Mouse (Mus musculus) liver, postnatal 0 days (tissue): ENCODE data around the gene Foxe1. TPM values are rescaled to one million over a fixed set of nuclear protein-coding genes. Genes with fewer than 3 reads are reported as not detected.

Experiments
- ATAC-seq: fragments of 200-750 bp; cut with Nextera tagmentation; 2 replicates; pipeline ENCODE4 v1.8.0; 2017; ENCODE audit warnings: mild to moderate bottlenecking, moderate library complexity
- DNase-seq: peaks from one replicate; pipeline ENCODE4 v3.0.0-alpha.2; 2016
- H3K27ac ChIP-seq: fragments of 300-500 bp; sonication (generic); 2 replicates; pipeline ENCODE4 v1.5.1; 2014; ENCODE audit warnings: antibody characterized with exemption, moderate library complexity, mild to moderate bottlenecking, low read depth
- H3K27me3 ChIP-seq: fragments of 300-500 bp; sonication (generic); 2 replicates; pipeline ENCODE4 v1.6.1; 2014; ENCODE audit warnings: low read length, control low read depth, mixed read lengths; ENCODE audit not compliant: insufficient read depth
- H3K36me3 ChIP-seq: fragments of 300-500 bp; sonication (generic); replicated peaks from 2 replicates; pipeline ENCODE4 v1.6.1; 2014; ENCODE audit warnings: mild to moderate bottlenecking, control low read depth, low read length, moderate library complexity, mixed read lengths; ENCODE audit not compliant: insufficient read depth
- H3K4me1 ChIP-seq: fragments of 300-500 bp; sonication (generic); 2 replicates; pipeline ENCODE4 v1.6.1; 2014; ENCODE audit warnings: antibody characterized with exemption, mild to moderate bottlenecking, control low read depth; ENCODE audit not compliant: insufficient read depth
- H3K4me2 ChIP-seq: fragments of 300-500 bp; sonication (generic); 2 replicates; pipeline ENCODE4 v1.6.1; 2014; ENCODE audit warnings: low read depth, mild to moderate bottlenecking, low read length, moderate library complexity, mixed read lengths
- H3K4me3 ChIP-seq: fragments of 300-500 bp; sonication (generic); 2 replicates; pipeline ENCODE4 v1.5.1; 2014; ENCODE audit warnings: low read depth, low read length
- H3K9ac ChIP-seq: fragments of 300-500 bp; sonication (generic); replicated peaks from 2 replicates; pipeline ENCODE4 v1.6.1; 2014; ENCODE audit warnings: mild to moderate bottlenecking, moderate library complexity
- H3K9me3 ChIP-seq: fragments of 300-500 bp; sonication (generic); 2 replicates; pipeline ENCODE4 v1.6.1; 2016; ENCODE audit warnings: mild to moderate bottlenecking, control low read depth, low read length, mixed read lengths
- CTCF ChIP-seq: sonication (generic); IDR thresholded peaks from 2 replicates; pipeline ENCODE4 v1.5.1; 2016; ENCODE audit warnings: antibody characterized with exemption, low read depth
- EP300 ChIP-seq: IDR thresholded peaks from 2 replicates; pipeline ENCODE4 v1.6.1; 2016; ENCODE audit warnings: antibody characterized with exemption, low read depth, mild to moderate bottlenecking
- WGBS: fragments of 180-500 bp; shearing (Covaris S2); extraction: QIAGEN DNeasy Blood & Tissue Kit; methylation state at CpG from one replicate; pipeline ENCODE4 v1.1.7; 2014; ENCODE audit not compliant: insufficient replicate concordance; 5-methylcytosine and 5-hydroxymethylcytosine counted together
- polyA plus RNA-seq: library from polyadenylated mRNA; unstranded; fragments of >200 nt; fragmentation: Nextera tagmentation; extraction: Ambion mirVana; gene quantifications from 2 replicates; pipeline ENCODE4 v1.2.1, GENCODE M21; 2015

Foxe1 gene
- polyA plus RNA-seq, 1 experiment from 2014 or later: not detected

- H3K36me3 ChIP-seq: no peaks in the 10 kb centered on the region
- DNase-seq (no peak), ATAC-seq (no peak)
- H3K4me1 ChIP-seq: no peaks in the 10 kb centered on the region
- no peak overlapping the region for H3K4me3 ChIP-seq
- no peak overlapping the region for H3K9ac ChIP-seq
- peaks cover 97% of the 10 kb centered on the region for H3K27me3 ChIP-seq
- WGBS: 28% methylated on average over 3 of the region's 3 CpGs
- no peak overlapping the region for H3K4me2 ChIP-seq
- H3K27ac ChIP-seq: no peak overlapping the region
- no peaks in the 10 kb centered on the region for H3K9me3 ChIP-seq
- TF ChIP-seq EP300 (no peak), CTCF (no peak)
These were observed 2.3 kb downstream of the Foxe1 start for GRCm38 (mm10) chr4:46345773-46346100.

- no peaks in the 10 kb centered on the region for H3K4me1 ChIP-seq
- H3K9ac ChIP-seq: no peak overlapping the region
- H3K4me2 ChIP-seq: no peak overlapping the region
- peaks cover 97% of the 10 kb centered on the region for H3K27me3 ChIP-seq
- DNase-seq (no peak), ATAC-seq (no peak)
- H3K9me3 ChIP-seq: no peaks in the 10 kb centered on the region
- H3K27ac ChIP-seq: no peak overlapping the region
- no peak overlapping the region for H3K4me3 ChIP-seq
- 20% methylated on average over 6 of the region's 6 CpGs for WGBS
- TF ChIP-seq EP300: no peak
- TF ChIP-seq CTCF: no peak
- no peaks in the 10 kb centered on the region for H3K36me3 ChIP-seq
These were observed 2.8 kb downstream of the Foxe1 start for GRCm38 (mm10) chr4:46346221-46346620.

DNA sequence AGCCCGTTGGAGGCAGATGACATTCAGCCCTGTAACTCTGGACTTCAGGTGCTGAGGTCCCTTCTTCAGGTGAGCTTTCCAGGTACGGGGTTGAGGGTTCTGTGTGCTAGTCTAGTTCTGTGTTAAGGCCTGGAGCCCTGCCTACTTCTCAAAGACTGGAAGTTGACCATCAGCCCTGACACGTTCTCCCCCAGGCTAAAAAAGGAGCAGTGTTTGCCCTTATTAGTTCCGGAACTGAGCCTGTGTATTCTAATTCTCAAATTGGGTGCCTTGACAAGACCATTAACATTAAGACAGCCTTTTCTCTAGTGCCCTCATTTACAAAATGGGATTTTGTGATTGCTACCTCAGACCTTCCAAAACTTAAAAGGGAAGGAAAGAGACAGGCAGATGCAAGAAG, 3.7 kb downstream of the Foxe1 start:
- Histone ChIP-seq H3K9me3 (no peaks in the 10 kb centered on the region), H3K27me3 (peaks cover 97% of the 10 kb centered on the region), H3K36me3 (no peaks in the 10 kb centered on the region), H3K4me1 (no peaks in the 10 kb centered on the region), H3K27ac (no peak overlapping the region), H3K9ac (no peak overlapping the region), H3K4me2 (no peak overlapping the region), H3K4me3 (no peak overlapping the region)
- DNase-seq (no peak), ATAC-seq (no peak)
- TF ChIP-seq CTCF (no peak), EP300 (no peak)
- WGBS: 10% methylated on average over 4 of the region's 4 CpGs

DNA sequence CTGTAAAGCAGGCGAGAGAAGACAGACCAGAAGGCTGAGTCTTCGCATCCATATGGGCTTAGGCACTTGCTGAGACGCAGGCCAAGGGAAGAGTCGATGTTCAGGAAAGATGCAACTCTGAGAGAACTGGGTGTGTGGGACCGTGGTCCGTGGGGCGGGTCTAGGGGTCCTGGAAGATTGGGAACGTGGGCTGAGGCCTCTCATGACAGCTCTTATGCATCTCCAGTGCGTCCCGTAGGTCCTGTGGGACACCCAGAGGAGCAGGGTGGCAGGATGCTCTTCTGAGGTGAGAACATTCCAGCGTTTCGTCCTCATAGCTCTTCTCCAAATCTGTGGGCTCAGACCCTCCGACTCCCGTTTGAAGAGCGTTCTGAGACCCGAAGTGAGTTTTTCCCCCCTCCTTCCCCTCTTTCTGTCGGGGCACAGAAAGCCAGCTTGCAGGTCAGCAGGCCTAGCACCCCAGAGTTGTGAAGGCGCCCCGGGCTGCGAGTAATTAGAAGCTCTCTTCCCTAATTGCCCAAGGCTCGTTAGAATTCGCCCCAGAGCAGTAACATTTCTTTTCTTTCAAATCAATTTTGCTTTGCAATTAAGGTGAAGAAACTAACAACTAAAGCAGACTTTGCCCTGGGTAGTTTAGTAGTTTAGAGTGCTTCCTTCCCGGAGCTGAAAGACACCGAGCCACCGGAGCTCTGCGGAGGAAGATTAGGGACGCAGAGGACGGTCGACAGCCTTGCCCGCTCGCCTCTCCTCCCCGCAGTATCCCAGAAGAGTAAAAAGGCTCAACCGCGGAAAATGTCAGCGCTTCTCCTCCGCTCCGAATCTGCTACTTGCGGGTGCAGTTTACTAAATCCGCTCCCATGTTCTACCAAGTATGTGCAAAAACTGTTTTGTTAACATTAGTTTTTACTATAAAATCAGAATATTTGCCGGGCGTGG, 4.4 kb downstream of the Foxe1 start:
- no peak for DNase-seq
- WGBS: 5% methylated on average over 41 of the region's 41 CpGs
- no peak for TF ChIP-seq EP300
- no peak for TF ChIP-seq CTCF

GRCm38 (mm10) chr4:46348897-46349296, 5.5 kb downstream of the Foxe1 start:
- WGBS: 29% methylated on average over 9 of the region's 9 CpGs
- no peak overlapping the region for H3K4me3 ChIP-seq

More for the DNA sequence above, 4.4 kb downstream of the Foxe1 start:
- Histone ChIP-seq H3K27ac (no peak overlapping the region), H3K4me1 (no peaks in the 10 kb centered on the region), H3K9ac (no peak overlapping the region), H3K36me3 (no peaks in the 10 kb centered on the region), H3K4me2 (no peak overlapping the region), H3K9me3 (no peaks in the 10 kb centered on the region), H3K27me3 (peaks cover 91% of the 10 kb centered on the region), H3K4me3 (no peak overlapping the region)
- no peak for ATAC-seq

DNA sequence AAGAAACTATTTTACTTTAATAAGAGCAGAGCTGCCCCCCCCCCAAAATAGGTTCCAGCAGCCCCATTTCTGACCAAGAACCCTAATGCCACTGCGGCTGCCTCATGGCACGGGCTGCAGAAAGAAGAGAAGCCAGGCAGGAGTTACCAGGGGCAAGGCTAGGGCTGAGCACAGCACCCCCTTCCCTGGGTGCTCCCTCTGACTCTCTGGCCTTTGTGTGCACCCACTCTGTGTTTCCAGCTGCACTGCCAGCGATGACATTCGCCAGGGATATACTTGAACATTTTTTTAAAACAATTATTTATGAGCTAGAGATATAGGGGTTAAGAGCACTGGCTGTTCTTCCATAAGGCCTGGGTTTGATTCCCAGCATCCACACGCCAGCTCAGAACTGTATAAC, 6.1 kb downstream of the Foxe1 start:
- TF ChIP-seq CTCF (no peak), EP300 (no peak)
- Histone ChIP-seq H3K4me2 (no peak overlapping the region), H3K27ac (no peak overlapping the region), H3K4me1 (no peaks in the 10 kb centered on the region), H3K9me3 (no peaks in the 10 kb centered on the region), H3K27me3 (peaks cover 86% of the 10 kb centered on the region), H3K4me3 (no peak overlapping the region), H3K9ac (no peak overlapping the region), H3K36me3 (no peaks in the 10 kb centered on the region)
- ATAC-seq (no peak), DNase-seq (no peak)
- 44% methylated on average over 5 of the region's 5 CpGs for WGBS

More at GRCm38 (mm10) chr4:46348897-46349296, 5.5 kb downstream of the Foxe1 start:
- Histone ChIP-seq H3K27ac (no peak overlapping the region), H3K9ac (no peak overlapping the region), H3K4me2 (no peak overlapping the region), H3K9me3 (no peaks in the 10 kb centered on the region), H3K27me3 (peaks cover 90% of the 10 kb centered on the region), H3K4me1 (no peaks in the 10 kb centered on the region), H3K36me3 (no peaks in the 10 kb centered on the region)
- ATAC-seq (no peak), DNase-seq (no peak)
- TF ChIP-seq CTCF (no peak), EP300 (no peak)
